Mouse (Mus musculus): ENCODE results near the gene Entpd6. TPM values are rescaled to one million over a fixed set of nuclear protein-coding genes. Genes with fewer than 3 reads are reported as not detected.
A peak's percentile ranks its signal among the peaks of the same experiment; 100 is the strongest.

Entpd6 gene
- 18.4 and 22.6 TPM in 2 replicates for total RNA-seq (2017)

- ATAC-seq (ENCODE audit: extremely low read depth, insufficient number of reproducible peaks, low FRiP score, poor library complexity, severe bottlenecking): peak; percentile 90
These were observed at the start of gene Entpd6 for GRCm38 (mm10) chr2:150748854-150749253. Gene Entpd6 (plus strand): TSS chr2:150749042.

GRCm38 (mm10) chr2:150712167-150712674 lies 36.6 kb upstream of the Entpd6 start:
- no peak for ATAC-seq (ENCODE audit: extremely low read depth, insufficient number of reproducible peaks, low FRiP score, poor library complexity, severe bottlenecking)

- ATAC-seq (ENCODE audit: extremely low read depth, insufficient number of reproducible peaks, low FRiP score, poor library complexity, severe bottlenecking): no peak
These were observed 12.9 kb upstream of the Entpd6 start for GRCm38 (mm10) chr2:150735756-150736576.

DNA sequence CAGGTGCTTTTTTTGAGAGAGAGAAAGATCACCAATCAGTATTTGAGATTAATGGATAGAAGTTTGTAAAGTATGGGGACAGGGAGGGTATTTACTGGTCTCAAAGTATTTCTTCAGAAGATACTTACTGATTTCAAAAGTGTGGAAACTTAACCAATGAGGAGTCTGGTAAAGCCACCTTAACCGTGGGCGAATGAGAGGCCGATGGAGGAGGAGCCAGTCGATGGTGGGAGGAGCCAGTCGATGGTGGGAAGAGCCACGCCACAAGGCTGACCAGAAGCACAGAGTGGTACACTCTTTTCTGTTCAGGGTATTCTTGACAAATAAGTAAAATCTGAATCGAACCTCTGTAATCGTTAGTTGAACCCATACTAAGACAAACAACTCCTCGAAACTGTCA lies 11.0 kb upstream of the Entpd6 start:
- ATAC-seq (ENCODE audit: extremely low read depth, insufficient number of reproducible peaks, low FRiP score, poor library complexity, severe bottlenecking): no peak

GRCm38 (mm10) chr2:150740145-150740841 lies 8.5 kb upstream of the Entpd6 start:
- no peak for ATAC-seq (ENCODE audit: extremely low read depth, insufficient number of reproducible peaks, low FRiP score, poor library complexity, severe bottlenecking)

- ATAC-seq (ENCODE audit: extremely low read depth, insufficient number of reproducible peaks, low FRiP score, poor library complexity, severe bottlenecking): 0 out of 2 replicates have a peak, but pooled peaks have one; percentile 23
These were observed 7.4 kb upstream of the Entpd6 start for GRCm38 (mm10) chr2:150741405-150741804.

DNA sequence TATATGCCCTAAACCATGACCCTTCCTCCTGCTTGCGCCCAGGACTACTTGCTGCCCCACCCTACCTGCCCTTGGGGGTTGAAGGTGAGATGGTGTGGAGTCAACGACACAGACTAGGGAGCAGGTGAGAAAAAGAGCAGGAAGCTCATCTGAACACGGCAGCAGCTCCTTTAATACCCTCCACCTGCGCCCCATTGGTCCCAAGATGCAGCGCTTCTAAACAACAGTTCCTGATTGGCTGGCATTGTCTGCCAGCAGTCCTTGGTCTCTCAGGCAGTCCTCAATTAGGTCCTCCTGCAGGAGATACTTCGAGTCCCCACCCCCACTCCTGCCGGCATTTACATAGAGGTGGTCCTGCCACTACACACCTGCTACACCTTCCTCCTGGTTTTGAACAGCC lies 3.8 kb upstream of the Entpd6 start:
- no peak for ATAC-seq (ENCODE audit: extremely low read depth, insufficient number of reproducible peaks, low FRiP score, poor library complexity, severe bottlenecking)

GRCm38 (mm10) chr2:150749283-150749682 lies 441 bp downstream of the Entpd6 start:
- 0 out of 2 replicates have a peak, but pooled peaks have one; percentile 3 for ATAC-seq (ENCODE audit: extremely low read depth, insufficient number of reproducible peaks, low FRiP score, poor library complexity, severe bottlenecking)

DNA sequence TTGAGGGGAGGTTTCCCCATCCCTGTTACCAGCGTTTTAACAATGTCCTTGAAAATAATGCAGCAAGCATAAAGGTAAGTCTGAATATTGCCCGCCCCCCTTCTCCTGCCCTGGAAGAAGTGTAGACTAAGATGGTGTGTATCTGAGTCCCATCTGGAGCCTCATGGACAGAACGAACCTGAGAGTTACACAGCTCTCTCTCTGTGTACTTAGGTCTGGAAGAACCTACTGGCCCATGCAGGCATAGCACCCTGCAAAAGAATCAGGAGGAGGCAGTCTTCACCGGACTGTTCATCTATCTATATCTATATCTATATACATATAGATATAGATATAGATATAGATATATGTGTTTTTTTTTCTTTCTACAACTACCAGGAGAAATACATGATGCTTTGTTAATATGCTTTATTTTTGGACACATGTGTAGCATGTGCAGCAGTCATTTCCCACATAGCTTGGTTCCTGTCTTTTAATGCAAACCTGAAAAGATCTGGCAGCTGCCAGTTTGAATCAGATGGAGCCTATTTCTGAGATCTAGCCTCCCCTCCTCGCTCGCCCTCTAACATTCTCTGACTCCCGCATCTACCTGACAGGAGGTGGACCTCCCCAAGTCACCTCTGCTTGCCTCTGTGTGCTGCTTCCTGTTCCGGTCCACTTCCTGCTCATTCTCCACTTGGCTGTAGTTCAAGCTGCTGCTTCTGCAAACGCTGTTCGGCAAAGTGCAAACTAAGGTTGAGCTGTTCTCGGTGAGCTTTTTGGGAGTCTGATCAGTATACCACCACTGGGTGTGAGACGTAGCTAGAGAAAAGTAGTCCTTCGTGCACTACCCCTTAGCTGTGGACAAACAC lies 1.5 kb downstream of the Entpd6 start:
- ATAC-seq (ENCODE audit: extremely low read depth, insufficient number of reproducible peaks, low FRiP score, poor library complexity, severe bottlenecking): peak; percentile 50

DNA sequence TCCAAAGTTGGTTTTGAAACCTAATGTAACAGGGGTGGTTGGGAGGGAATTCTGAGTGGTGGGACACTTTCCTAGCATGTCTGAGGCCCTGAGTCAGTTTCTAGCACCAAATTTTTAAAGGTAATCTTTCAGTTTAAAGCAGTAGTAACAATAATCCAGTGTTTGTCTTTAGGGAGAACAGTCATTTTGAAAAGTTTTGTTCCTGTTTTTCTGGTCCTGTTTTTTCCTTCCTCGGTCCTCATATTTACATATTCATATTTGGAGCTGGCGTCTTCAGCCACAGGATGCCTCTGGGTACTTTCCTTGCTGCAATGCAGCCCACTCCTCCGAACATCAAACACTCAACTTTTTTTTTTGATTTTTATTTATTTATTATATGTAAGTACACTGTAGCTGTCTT lies 6.2 kb downstream of the Entpd6 start:
- no peak for ATAC-seq (ENCODE audit: extremely low read depth, insufficient number of reproducible peaks, low FRiP score, poor library complexity, severe bottlenecking)

- no peak for ATAC-seq (ENCODE audit: extremely low read depth, insufficient number of reproducible peaks, low FRiP score, poor library complexity, severe bottlenecking)
These were observed 12.6 kb downstream of the Entpd6 start for GRCm38 (mm10) chr2:150761476-150761875.

DNA sequence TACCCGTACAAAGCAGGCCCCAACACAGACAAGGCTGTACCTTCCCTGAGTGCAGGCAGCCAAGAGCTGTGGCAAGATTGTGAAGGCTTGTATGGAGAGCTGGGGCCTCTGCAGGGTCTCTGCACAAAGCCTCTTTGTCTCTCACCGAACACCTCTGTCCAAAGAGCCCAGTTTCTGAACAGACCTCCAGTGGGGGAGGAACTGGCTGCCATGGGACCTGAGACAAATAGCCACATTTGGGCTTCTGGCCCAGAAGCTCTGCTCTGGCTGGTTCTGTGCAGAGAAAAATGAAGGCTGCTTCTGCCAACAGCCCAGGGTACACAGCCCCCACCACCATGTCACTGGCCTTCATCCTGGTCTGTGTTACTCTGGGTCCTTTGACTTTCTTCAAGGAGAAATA lies 16.8 kb downstream of the Entpd6 start:
- no peak for ATAC-seq (ENCODE audit: extremely low read depth, insufficient number of reproducible peaks, low FRiP score, poor library complexity, severe bottlenecking)

GRCm38 (mm10) chr2:150766083-150766862 lies 17.4 kb downstream of the Entpd6 start:
- no peak for ATAC-seq (ENCODE audit: extremely low read depth, insufficient number of reproducible peaks, low FRiP score, poor library complexity, severe bottlenecking)

- no peak for ATAC-seq (ENCODE audit: extremely low read depth, insufficient number of reproducible peaks, low FRiP score, poor library complexity, severe bottlenecking)
These were observed 19.8 kb downstream of the Entpd6 start for GRCm38 (mm10) chr2:150768678-150769077.

DNA sequence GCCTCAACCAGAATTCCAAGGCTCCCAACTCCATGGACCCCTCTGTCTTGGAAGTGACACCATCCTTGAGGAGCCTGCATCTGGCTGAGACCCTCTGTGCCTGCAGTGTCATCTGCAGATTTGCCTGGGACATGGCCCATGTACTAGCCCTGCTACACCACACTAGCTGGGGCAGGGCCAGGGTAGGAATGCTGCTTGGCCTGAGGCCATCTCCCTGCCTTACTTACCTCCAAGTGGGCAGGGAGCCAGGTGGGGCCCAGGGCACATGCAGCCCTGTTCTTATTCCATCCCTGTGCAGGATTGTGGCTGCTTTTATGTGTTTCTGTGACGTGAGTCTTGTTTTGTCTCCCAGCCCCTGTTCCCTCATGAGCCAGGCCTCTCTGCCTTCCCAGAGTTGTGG lies 21.9 kb downstream of the Entpd6 start:
- ATAC-seq (ENCODE audit: extremely low read depth, insufficient number of reproducible peaks, low FRiP score, poor library complexity, severe bottlenecking): no peak

DNA sequence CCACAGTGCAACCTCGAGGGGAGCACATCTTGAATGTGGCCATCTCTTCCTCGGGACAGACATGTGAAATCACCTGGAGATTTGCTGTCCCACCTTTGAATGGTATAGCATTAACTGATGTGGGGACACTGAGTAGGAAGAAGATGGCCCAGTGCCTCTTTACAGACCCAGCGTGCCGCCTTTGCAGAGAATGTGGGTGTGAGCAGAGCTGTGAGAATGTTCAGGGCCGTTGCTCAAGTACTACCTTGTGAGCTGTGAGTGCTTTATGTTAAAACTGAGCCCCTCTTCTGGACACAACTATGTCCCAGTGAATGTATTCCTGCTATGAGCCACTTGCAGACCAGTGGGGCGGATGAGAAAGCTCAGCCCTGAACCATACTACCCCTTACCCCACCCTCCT lies 22.3 kb downstream of the Entpd6 start:
- no peak for ATAC-seq (ENCODE audit: extremely low read depth, insufficient number of reproducible peaks, low FRiP score, poor library complexity, severe bottlenecking)

DNA sequence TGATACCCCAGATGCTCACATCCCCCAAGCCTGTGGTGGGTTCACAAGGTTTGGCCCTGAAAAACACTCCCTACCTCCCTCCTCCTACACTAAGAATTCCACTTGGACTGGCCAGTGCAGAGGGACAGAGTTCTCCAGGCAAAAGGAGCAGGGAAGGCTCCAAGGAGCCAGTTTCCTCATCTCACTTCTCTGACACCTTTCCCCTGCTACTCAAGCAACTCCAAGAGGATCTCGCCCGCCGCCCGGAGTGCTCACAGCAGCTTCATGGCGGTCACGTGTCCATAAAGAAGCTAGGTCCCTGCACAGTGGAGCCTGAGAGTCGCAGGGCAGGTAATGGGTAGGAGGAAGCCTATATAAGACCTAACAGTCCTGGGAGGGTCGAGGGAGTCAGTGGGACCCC lies 23.2 kb downstream of the Entpd6 start:
- ATAC-seq (ENCODE audit: extremely low read depth, insufficient number of reproducible peaks, low FRiP score, poor library complexity, severe bottlenecking): no peak

- no peak for ATAC-seq (ENCODE audit: extremely low read depth, insufficient number of reproducible peaks, low FRiP score, poor library complexity, severe bottlenecking)
These were observed 23.8 kb downstream of the Entpd6 start for GRCm38 (mm10) chr2:150772466-150773119.
